Mouse (Mus musculus): ENCODE measurements at regions not wholly inside any gene's neighbourhood (a gene's known extent, or its start where the extent isn't known, plus 50 kb on each side); places are given as distances from the start of the nearest gene placed in this dataset.

DNA sequence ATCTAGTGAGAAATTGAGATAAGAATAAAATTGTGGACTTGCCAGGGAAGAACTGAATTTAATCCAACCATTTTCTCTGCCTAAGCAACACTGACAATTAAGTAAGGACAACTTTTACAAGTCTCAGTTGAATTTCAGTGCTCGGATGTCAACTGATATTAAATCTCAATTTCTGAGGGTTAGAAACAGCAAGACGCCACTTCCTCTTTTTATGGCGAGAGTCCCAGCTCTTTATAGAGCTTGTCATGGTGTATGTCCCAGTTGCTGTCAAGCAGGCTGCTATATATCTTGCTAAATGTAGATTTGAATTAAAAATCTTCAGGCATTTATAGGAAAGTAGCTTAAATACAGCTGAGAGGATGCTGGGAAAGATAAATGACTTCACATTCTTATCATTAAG is 697.8 kb upstream of the Got2 start:
- H3K36me3 ChIP-seq (ENCODE audit: control insufficient read depth, insufficient read depth, low read length): no peaks in the 10 kb centered on the region
- no peak overlapping the region for H3K4me2 ChIP-seq (ENCODE audit: low read length)
- H3K9me3 ChIP-seq (ENCODE audit: control insufficient read depth, low read length): no peaks in the 10 kb centered on the region
- ATAC-seq: no peak
- no peaks in the 10 kb centered on the region for H3K27me3 ChIP-seq (replicated peaks; ENCODE audit: control insufficient read depth, insufficient read depth, low read length)
- no peak overlapping the region for H3K4me3 ChIP-seq (ENCODE audit: low read length)
- no peak overlapping the region for H3K27ac ChIP-seq (ENCODE audit: low read depth, low read length)
- WGBS: 68% methylated on average over 3 of the region's 3 CpGs
- no peak overlapping the region for H3K9ac ChIP-seq (ENCODE audit: low read depth, low read length)
- no peaks in the 10 kb centered on the region for H3K4me1 ChIP-seq (ENCODE audit: control insufficient read depth, insufficient read depth, low read depth, low read length)

DNA sequence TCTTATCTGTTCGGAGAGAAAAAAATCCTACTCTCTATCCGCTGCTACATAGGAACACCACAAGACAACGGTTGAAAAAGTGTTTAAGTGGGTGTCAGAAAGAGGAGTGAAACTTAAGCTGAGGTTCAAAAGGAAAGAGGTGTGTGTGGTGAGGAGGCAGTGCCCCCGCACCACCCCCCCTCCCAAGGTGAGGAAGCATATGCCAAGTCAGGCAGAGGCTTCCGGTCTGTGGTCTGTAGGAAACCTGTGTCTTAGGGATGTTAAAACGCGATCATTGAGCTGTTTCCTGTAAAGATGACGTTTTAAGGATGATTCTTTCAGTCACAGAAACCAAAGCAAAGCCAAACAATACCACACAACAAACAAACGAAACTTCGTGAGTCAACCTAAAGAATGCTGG is 664.2 kb upstream of the Got2 start:
- no peak for ATAC-seq

DNA sequence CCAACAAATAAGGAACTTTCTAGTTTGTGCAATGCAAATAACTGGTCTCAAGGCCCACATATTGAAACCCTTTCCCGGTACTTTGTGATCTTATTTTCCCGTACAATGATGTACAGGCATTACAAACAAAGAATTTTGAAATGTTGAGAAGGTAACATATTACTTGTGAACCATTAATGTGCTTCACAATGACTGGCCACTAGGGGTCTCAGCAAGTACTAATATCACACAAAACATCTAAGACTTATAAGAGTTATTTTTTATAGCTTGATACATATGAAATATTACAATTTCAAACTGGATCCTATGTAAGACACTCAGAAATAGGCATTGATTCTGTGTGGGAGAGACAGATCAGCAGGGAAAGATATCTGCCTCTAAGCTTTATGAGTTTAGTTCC is 662.1 kb upstream of the Got2 start:
- Histone ChIP-seq H3K27me3 (replicated peaks; ENCODE audit: control insufficient read depth, insufficient read depth, low read length) (no peaks in the 10 kb centered on the region), H3K4me3 (ENCODE audit: low read length) (no peak overlapping the region), H3K9me3 (ENCODE audit: control insufficient read depth, low read length) (no peaks in the 10 kb centered on the region), H3K4me2 (ENCODE audit: low read length) (no peak overlapping the region), H3K4me1 (ENCODE audit: control insufficient read depth, insufficient read depth, low read depth, low read length) (no peaks in the 10 kb centered on the region), H3K27ac (ENCODE audit: low read depth, low read length) (no peak overlapping the region), H3K36me3 (ENCODE audit: control insufficient read depth, insufficient read depth, low read length) (no peaks in the 10 kb centered on the region), H3K9ac (ENCODE audit: low read depth, low read length) (no peak overlapping the region)
- ATAC-seq: no peak
- 92% methylated on average over 2 of the region's 2 CpGs for WGBS

More for the DNA sequence above, 664.2 kb upstream of the Got2 start:
- no peak overlapping the region for H3K4me3 ChIP-seq (ENCODE audit: low read length)
- H3K4me1 ChIP-seq (ENCODE audit: control insufficient read depth, insufficient read depth, low read depth, low read length): no peaks in the 10 kb centered on the region
- H3K9ac ChIP-seq (ENCODE audit: low read depth, low read length): no peak overlapping the region
- no peaks in the 10 kb centered on the region for H3K9me3 ChIP-seq (ENCODE audit: control insufficient read depth, low read length)
- no peaks in the 10 kb centered on the region for H3K27me3 ChIP-seq (replicated peaks; ENCODE audit: control insufficient read depth, insufficient read depth, low read length)
- H3K36me3 ChIP-seq (ENCODE audit: control insufficient read depth, insufficient read depth, low read length): no peaks in the 10 kb centered on the region
- no peak overlapping the region for H3K27ac ChIP-seq (ENCODE audit: low read depth, low read length)
- WGBS: 82% methylated on average over 10 of the region's 10 CpGs
- no peak overlapping the region for H3K4me2 ChIP-seq (ENCODE audit: low read length)

DNA sequence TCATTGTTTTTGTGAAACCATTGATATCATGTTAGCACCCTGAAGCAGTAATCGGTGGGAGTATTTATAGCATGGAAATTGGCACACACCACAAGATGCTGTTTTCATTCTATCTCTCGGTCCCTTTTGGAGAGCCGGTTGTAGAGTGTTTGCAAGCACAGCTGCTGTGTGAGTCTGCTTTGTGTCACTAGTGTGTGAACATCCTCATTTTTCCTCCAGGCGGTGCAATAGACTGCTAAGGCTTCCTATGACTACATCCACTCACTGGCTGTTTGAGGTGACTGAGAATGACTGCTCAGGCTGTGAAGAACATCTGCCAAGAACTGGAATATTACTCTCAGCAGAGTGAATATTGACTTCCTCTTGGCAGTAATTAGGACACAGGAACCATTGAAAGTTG is 660.3 kb upstream of the Got2 start:
- no peaks in the 10 kb centered on the region for H3K4me1 ChIP-seq (ENCODE audit: control insufficient read depth, insufficient read depth, low read depth, low read length)
- H3K4me3 ChIP-seq (ENCODE audit: low read length): no peak overlapping the region
- H3K27ac ChIP-seq (ENCODE audit: low read depth, low read length): no peak overlapping the region
- H3K27me3 ChIP-seq (replicated peaks; ENCODE audit: control insufficient read depth, insufficient read depth, low read length): no peaks in the 10 kb centered on the region
- no peak overlapping the region for H3K9ac ChIP-seq (ENCODE audit: low read depth, low read length)
- peak; percentile 69 for ATAC-seq
- no peak overlapping the region for H3K4me2 ChIP-seq (ENCODE audit: low read length)
- H3K36me3 ChIP-seq (ENCODE audit: control insufficient read depth, insufficient read depth, low read length): no peaks in the 10 kb centered on the region
- 58% methylated on average over 4 of the region's 4 CpGs for WGBS
- H3K9me3 ChIP-seq (ENCODE audit: control insufficient read depth, low read length): no peaks in the 10 kb centered on the region

DNA sequence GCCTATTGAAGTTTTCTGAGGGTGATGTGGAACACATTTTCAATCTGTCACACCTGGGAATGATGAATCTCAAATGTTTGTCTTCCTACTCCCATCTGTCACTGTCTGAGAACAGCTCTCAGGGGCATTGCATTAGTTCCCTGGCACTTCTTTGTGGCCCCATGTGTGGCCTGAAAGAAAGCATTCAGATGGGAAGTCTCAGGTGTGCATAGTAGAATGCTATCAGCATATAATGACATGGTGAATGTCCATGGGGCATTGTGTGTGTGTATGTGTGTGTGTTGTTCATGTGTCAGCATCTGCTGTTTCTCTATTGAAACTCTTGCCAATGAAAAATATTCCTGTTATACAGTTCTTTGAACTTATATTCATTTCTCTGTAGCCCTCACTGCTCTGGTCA is 659.8 kb upstream of the Got2 start:
- ATAC-seq: no peak
- no peaks in the 10 kb centered on the region for H3K9me3 ChIP-seq (ENCODE audit: control insufficient read depth, low read length)

DNA sequence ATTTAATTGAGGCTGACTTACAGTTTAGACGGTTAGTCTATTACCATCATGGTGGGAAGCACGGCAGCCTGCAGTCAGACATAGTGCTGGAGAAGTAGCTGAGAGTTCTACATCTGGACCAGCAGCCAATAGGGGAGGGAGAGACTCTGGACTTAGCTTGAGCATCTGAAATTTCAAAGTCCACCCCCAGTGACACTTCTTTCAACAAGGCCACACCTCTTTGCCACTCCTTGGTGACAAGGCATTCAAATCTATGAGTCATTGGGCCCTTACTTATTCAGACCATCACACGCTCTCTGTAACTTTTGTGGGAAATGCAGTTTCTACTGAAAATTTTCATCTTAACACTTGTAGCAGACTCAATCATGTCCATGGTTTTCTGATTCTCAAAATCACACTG is 653.9 kb upstream of the Got2 start:
- Histone ChIP-seq H3K4me3 (ENCODE audit: low read length) (no peak overlapping the region), H3K9me3 (ENCODE audit: control insufficient read depth, low read length) (no peaks in the 10 kb centered on the region), H3K27me3 (replicated peaks; ENCODE audit: control insufficient read depth, insufficient read depth, low read length) (no peaks in the 10 kb centered on the region), H3K27ac (ENCODE audit: low read depth, low read length) (no peak overlapping the region), H3K4me2 (ENCODE audit: low read length) (no peak overlapping the region), H3K9ac (ENCODE audit: low read depth, low read length) (no peak overlapping the region), H3K36me3 (ENCODE audit: control insufficient read depth, insufficient read depth, low read length) (no peaks in the 10 kb centered on the region), H3K4me1 (ENCODE audit: control insufficient read depth, insufficient read depth, low read depth, low read length) (no peaks in the 10 kb centered on the region)
- WGBS: 92% methylated on average over 3 of the region's 3 CpGs
- no peak for ATAC-seq

More for the DNA sequence above, 659.8 kb upstream of the Got2 start:
- Histone ChIP-seq H3K4me3 (ENCODE audit: low read length) (no peak overlapping the region), H3K9ac (ENCODE audit: low read depth, low read length) (no peak overlapping the region), H3K27ac (ENCODE audit: low read depth, low read length) (no peak overlapping the region), H3K4me1 (ENCODE audit: control insufficient read depth, insufficient read depth, low read depth, low read length) (no peaks in the 10 kb centered on the region), H3K27me3 (replicated peaks; ENCODE audit: control insufficient read depth, insufficient read depth, low read length) (no peaks in the 10 kb centered on the region), H3K36me3 (ENCODE audit: control insufficient read depth, insufficient read depth, low read length) (no peaks in the 10 kb centered on the region), H3K4me2 (ENCODE audit: low read length) (no peak overlapping the region)

DNA sequence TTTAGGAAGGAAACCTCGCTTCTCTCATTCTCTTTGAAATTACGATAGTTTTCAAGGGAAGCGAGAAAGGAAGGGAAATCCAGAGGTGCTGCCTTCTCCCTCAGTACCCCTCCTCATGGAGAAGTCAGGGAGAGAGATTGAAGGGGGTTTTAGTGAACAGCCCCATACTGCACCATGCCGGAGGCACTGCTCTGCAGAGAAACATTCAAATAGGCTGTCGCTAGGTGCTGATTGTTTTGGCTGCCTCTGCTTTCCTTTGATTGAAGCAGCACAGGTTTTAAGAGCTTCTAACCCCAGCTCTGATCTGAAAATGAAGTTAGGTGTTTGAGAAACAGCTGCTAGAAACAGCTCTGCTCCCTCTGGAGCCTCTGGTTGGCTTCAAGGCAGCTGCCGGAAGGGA is 610.5 kb upstream of the Got2 start:
- no peaks in the 10 kb centered on the region for H3K4me1 ChIP-seq (ENCODE audit: control insufficient read depth, insufficient read depth, low read depth, low read length)
- no peak overlapping the region for H3K27ac ChIP-seq (ENCODE audit: low read depth, low read length)
- no peak overlapping the region for H3K4me3 ChIP-seq (ENCODE audit: low read length)
- H3K36me3 ChIP-seq (ENCODE audit: control insufficient read depth, insufficient read depth, low read length): no peaks in the 10 kb centered on the region
- H3K9me3 ChIP-seq (ENCODE audit: control insufficient read depth, low read length): no peaks in the 10 kb centered on the region
- ATAC-seq: no peak
- no peak overlapping the region for H3K4me2 ChIP-seq (ENCODE audit: low read length)
- no peaks in the 10 kb centered on the region for H3K27me3 ChIP-seq (replicated peaks; ENCODE audit: control insufficient read depth, insufficient read depth, low read length)
- 72% methylated on average over 6 of the region's 6 CpGs for WGBS
- H3K9ac ChIP-seq (ENCODE audit: low read depth, low read length): no peak overlapping the region

DNA sequence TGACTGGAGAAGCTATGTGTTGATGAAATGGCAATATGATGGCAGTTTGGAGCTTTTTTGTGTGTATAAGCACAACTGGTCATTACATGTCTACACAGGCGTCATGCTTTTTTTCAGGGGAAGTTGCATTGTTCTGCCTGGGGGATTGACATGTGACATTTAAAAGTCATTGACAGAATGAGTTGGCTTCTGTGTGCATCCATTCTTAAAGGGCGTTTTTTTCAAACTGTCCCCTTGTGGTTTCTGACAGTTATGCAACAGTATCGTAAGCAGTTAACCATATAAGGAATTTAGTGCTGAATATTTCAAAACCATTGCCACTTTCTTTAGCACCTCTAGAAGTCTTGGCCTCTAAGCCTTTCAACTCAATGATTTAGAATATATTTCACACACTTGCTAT is 607.1 kb upstream of the Got2 start:
- Histone ChIP-seq H3K4me1 (ENCODE audit: control insufficient read depth, insufficient read depth, low read depth, low read length) (no peaks in the 10 kb centered on the region), H3K9ac (ENCODE audit: low read depth, low read length) (no peak overlapping the region), H3K4me3 (ENCODE audit: low read length) (no peak overlapping the region), H3K36me3 (ENCODE audit: control insufficient read depth, insufficient read depth, low read length) (no peaks in the 10 kb centered on the region), H3K27me3 (replicated peaks; ENCODE audit: control insufficient read depth, insufficient read depth, low read length) (no peaks in the 10 kb centered on the region), H3K9me3 (ENCODE audit: control insufficient read depth, low read length) (no peaks in the 10 kb centered on the region), H3K27ac (ENCODE audit: low read depth, low read length) (no peak overlapping the region), H3K4me2 (ENCODE audit: low read length) (no peak overlapping the region)
- ATAC-seq: no peak
- 79% methylated on average over 3 of the region's 3 CpGs for WGBS

DNA sequence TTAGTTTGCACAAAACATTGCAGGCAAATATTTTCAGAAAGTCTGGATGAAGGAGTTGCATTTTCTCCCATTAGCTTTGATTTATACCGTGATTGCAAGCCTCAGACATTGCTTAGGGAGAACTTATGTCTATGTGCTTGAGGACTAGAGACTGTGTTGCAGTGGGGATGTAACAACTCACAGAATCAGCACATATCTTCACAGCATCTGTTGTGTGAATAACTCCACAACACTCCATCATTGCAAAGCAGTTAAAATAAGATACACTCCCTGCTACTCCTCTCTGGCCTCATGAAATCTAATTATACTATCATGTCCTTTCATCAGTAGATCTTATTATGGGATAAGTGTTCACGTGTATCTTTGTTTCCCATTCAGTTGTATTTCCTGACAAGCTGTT is 601.5 kb upstream of the Got2 start:
- Histone ChIP-seq H3K36me3 (ENCODE audit: control insufficient read depth, insufficient read depth, low read length) (no peaks in the 10 kb centered on the region), H3K4me2 (ENCODE audit: low read length) (no peak overlapping the region), H3K27me3 (replicated peaks; ENCODE audit: control insufficient read depth, insufficient read depth, low read length) (no peaks in the 10 kb centered on the region), H3K4me3 (ENCODE audit: low read length) (no peak overlapping the region), H3K27ac (ENCODE audit: low read depth, low read length) (no peak overlapping the region), H3K9ac (ENCODE audit: low read depth, low read length) (no peak overlapping the region), H3K4me1 (ENCODE audit: control insufficient read depth, insufficient read depth, low read depth, low read length) (no peaks in the 10 kb centered on the region), H3K9me3 (ENCODE audit: control insufficient read depth, low read length) (no peaks in the 10 kb centered on the region)
- no peak for ATAC-seq
- WGBS: 68% methylated on average over 2 of the region's 2 CpGs

DNA sequence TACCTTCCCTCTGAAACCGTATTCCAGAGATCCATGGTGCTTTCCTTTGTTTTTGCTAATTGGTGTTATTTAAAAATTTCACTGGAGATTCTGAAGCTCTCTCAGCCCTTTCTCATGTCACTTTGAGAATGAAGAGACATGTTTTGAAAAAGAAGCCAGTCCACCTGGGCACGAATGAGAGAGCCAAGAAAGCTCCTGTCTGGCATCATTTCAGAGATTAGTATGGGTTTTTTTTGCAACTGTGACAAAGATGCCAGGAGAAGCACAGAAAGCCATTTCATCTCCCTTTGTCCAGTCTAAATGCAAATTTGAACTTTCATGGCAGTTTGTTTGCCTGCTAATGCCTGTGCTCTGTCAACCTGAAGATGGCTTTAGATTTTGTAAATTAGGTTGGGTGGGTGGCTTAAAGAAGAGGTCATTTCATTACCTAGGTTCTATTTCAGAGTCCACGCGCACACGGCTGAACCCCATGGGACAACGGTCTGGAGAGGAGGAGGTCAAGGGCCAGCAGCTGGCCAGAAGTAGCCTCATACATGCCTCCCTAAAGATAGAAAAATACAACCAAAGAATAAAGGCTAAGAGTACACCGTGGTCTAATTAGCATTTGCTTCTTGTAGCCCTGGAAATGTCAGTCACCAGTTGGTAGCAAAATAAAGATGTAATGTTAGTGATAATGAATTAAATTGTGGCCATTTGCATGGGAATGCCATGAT is 600.5 kb upstream of the Got2 start:
- Histone ChIP-seq H3K4me2 (ENCODE audit: low read length) (no peak overlapping the region), H3K27ac (ENCODE audit: low read depth, low read length) (no peak overlapping the region), H3K4me1 (ENCODE audit: control insufficient read depth, insufficient read depth, low read depth, low read length) (no peaks in the 10 kb centered on the region), H3K9me3 (ENCODE audit: control insufficient read depth, low read length) (no peaks in the 10 kb centered on the region), H3K27me3 (replicated peaks; ENCODE audit: control insufficient read depth, insufficient read depth, low read length) (no peaks in the 10 kb centered on the region), H3K4me3 (ENCODE audit: low read length) (no peak overlapping the region), H3K9ac (ENCODE audit: low read depth, low read length) (no peak overlapping the region), H3K36me3 (ENCODE audit: control insufficient read depth, insufficient read depth, low read length) (no peaks in the 10 kb centered on the region)
- ATAC-seq: no peak
- 46% methylated on average over 7 of the region's 7 CpGs for WGBS

Measured in hindbrain, embryonic 16.5 days (tissue).